Mouse (Mus musculus) midbrain, embryonic 15.5 days (tissue): Measurements from ENCODE around the gene Neil1. TPM values are rescaled to one million over a fixed set of nuclear protein-coding genes. Genes with fewer than 3 reads are reported as not detected.
A peak's percentile ranks its signal among the peaks of the same experiment; 100 is the strongest.

Source experiments
- ATAC-seq: fragments of 200-750 bp; cut with Nextera tagmentation; replicated peaks from 2 replicates; pipeline ENCODE4 v1.8.0; 2017; ENCODE audit warnings: moderate TSS enrichment
- H3K27ac ChIP-seq: fragments of 300-500 bp; sonication (generic); 2 replicates; pipeline ENCODE4 v1.5.1; 2015; ENCODE audit warnings: mild to moderate bottlenecking, inconsistent platforms
- H3K27me3 ChIP-seq: fragments of 300-500 bp; sonication (generic); replicated peaks from 2 replicates; pipeline ENCODE4 v1.6.1; 2015; ENCODE audit warnings: inconsistent platforms
- H3K36me3 ChIP-seq: fragments of 300-500 bp; sonication (generic); replicated peaks from 2 replicates; pipeline ENCODE4 v1.6.1; 2015; ENCODE audit warnings: inconsistent platforms
- H3K4me1 ChIP-seq: fragments of 300-500 bp; sonication (generic); 2 replicates; pipeline ENCODE4 v1.6.1; 2015; ENCODE audit warnings: inconsistent platforms
- H3K4me2 ChIP-seq: fragments of 300-500 bp; sonication (generic); 2 replicates; pipeline ENCODE4 v1.6.1; 2015; ENCODE audit warnings: inconsistent platforms, mild to moderate bottlenecking, moderate library complexity
- H3K4me3 ChIP-seq: fragments of 300-500 bp; sonication (generic); 2 replicates; pipeline ENCODE4 v1.5.1; 2015; ENCODE audit warnings: mild to moderate bottlenecking, inconsistent platforms
- H3K9ac ChIP-seq: fragments of 300-500 bp; sonication (generic); 2 replicates; pipeline ENCODE4 v1.6.1; 2015; ENCODE audit warnings: mild to moderate bottlenecking, inconsistent platforms
- H3K9me3 ChIP-seq: fragments of 300-500 bp; sonication (generic); 2 replicates; pipeline ENCODE4 v1.6.1; 2016; ENCODE audit warnings: inconsistent platforms
- WGBS: fragments of 180-500 bp; shearing (Covaris S2); methylation state at CpG from one replicate; pipeline ENCODE4 v1.1.7; 2015; ENCODE audit warnings: mixed read lengths; 5-methylcytosine and 5-hydroxymethylcytosine counted together
- polyA plus RNA-seq: library from polyadenylated mRNA; unstranded; fragments of >200 nt; fragmentation: Nextera tagmentation; extraction: Ambion mirVana; gene quantifications from 2 replicates; pipeline ENCODE4 v1.2.1, GENCODE M21; 2015

Gene Neil1
- polyA plus RNA-seq, result 9.9 and 10.5 TPM in 2 replicates

GRCm38 (mm10) chr9:57148144-57148878, at the start of gene Neil1:
Neil1 (minus strand) TSS chr9:57148305.
- Histone ChIP-seq H3K9me3 (no peaks in the 10 kb centered on the region), H3K27me3 (no peaks in the 10 kb centered on the region), H3K4me3 (peak within 1 kb of the TSS; percentile 53), H3K9ac (peak within 1 kb of the TSS; percentile 65), H3K27ac (peak within 1 kb of the TSS; percentile 89), H3K4me1 (peaks cover 25% of the 10 kb centered on the region), H3K36me3 (peaks cover 5% of the 10 kb centered on the region; the same call in 1 of the 2 replicates), H3K4me2 (peak within 1 kb of the TSS; percentile 83)
- WGBS, result 1% methylated on average over 27 of the region's 27 CpGs
- ATAC-seq, result peak; percentile 93

GRCm38 (mm10) chr9:57197414-57197813, 49.3 kb upstream of the Neil1 start:
- no peak overlapping the region for H3K27ac ChIP-seq
- no peaks in the 10 kb centered on the region for H3K4me1 ChIP-seq
- no peaks in the 10 kb centered on the region for H3K27me3 ChIP-seq
- H3K4me3 ChIP-seq, result no peak overlapping the region
- H3K9ac ChIP-seq, result no peak overlapping the region
- H3K9me3 ChIP-seq, result no peaks in the 10 kb centered on the region
- H3K4me2 ChIP-seq, result no peak overlapping the region
- 75% methylated on average over 8 of the region's 8 CpGs for WGBS
- ATAC-seq, result no peak
- H3K36me3 ChIP-seq, result no peaks in the 10 kb centered on the region

GRCm38 (mm10) chr9:57196708-57197107, 48.6 kb upstream of the Neil1 start:
- Histone ChIP-seq H3K4me3 (no peak overlapping the region), H3K4me1 (no peaks in the 10 kb centered on the region), H3K27ac (no peak overlapping the region), H3K9me3 (no peaks in the 10 kb centered on the region), H3K9ac (no peak overlapping the region), H3K36me3 (no peaks in the 10 kb centered on the region), H3K27me3 (no peaks in the 10 kb centered on the region), H3K4me2 (no peak overlapping the region)
- no peak for ATAC-seq
- WGBS, result 88% methylated on average over 3 of the region's 3 CpGs

- ATAC-seq, result no peak
These were observed 20.3 kb upstream of the Neil1 start for GRCm38 (mm10) chr9:57168411-57168810.

GRCm38 (mm10) chr9:57166173-57166572, 18.1 kb upstream of the Neil1 start:
- WGBS, result 92% methylated on average over 2 of the region's 2 CpGs
- Histone ChIP-seq H3K27me3 (no peaks in the 10 kb centered on the region), H3K9me3 (no peaks in the 10 kb centered on the region), H3K4me3 (no peak overlapping the region), H3K9ac (no peak overlapping the region), H3K36me3 (no peaks in the 10 kb centered on the region), H3K4me2 (no peak overlapping the region), H3K4me1 (no peaks in the 10 kb centered on the region), H3K27ac (no peak overlapping the region)
- ATAC-seq, result no peak

More at GRCm38 (mm10) chr9:57168411-57168810, 20.3 kb upstream of the Neil1 start:
- no peak overlapping the region for H3K27ac ChIP-seq
- H3K4me2 ChIP-seq, result no peak overlapping the region
- H3K4me1 ChIP-seq, result no peaks in the 10 kb centered on the region
- no peaks in the 10 kb centered on the region for H3K27me3 ChIP-seq
- H3K36me3 ChIP-seq, result no peaks in the 10 kb centered on the region
- H3K9me3 ChIP-seq, result no peaks in the 10 kb centered on the region
- no peak overlapping the region for H3K4me3 ChIP-seq
- no peak overlapping the region for H3K9ac ChIP-seq
- WGBS, result 86% methylated on average over 5 of the region's 5 CpGs

GRCm38 (mm10) chr9:57163137-57163536, 15.0 kb upstream of the Neil1 start:
- Histone ChIP-seq H3K4me2 (no peak overlapping the region), H3K9me3 (no peaks in the 10 kb centered on the region), H3K27ac (no peak overlapping the region), H3K27me3 (no peaks in the 10 kb centered on the region), H3K36me3 (no peaks in the 10 kb centered on the region), H3K4me1 (peaks cover 4% of the 10 kb centered on the region; the same call in 1 of the 2 replicates), H3K4me3 (no peak overlapping the region), H3K9ac (no peak overlapping the region)
- ATAC-seq, result no peak
- WGBS, result 41% methylated on average over 2 of the region's 2 CpGs

- H3K4me2 ChIP-seq, result no peak overlapping the region
- H3K27me3 ChIP-seq, result no peaks in the 10 kb centered on the region
- H3K4me3 ChIP-seq, result no peak overlapping the region
- H3K36me3 ChIP-seq, result no peaks in the 10 kb centered on the region
- 18% methylated on average over 3 of the region's 3 CpGs for WGBS
- no peaks in the 10 kb centered on the region for H3K9me3 ChIP-seq
- ATAC-seq, result no peak
- peaks cover 7% of the 10 kb centered on the region for H3K4me1 ChIP-seq
- no peak overlapping the region for H3K27ac ChIP-seq
- no peak overlapping the region for H3K9ac ChIP-seq
These were observed 14.4 kb upstream of the Neil1 start for GRCm38 (mm10) chr9:57162496-57162895.

GRCm38 (mm10) chr9:57158506-57158905, 10.4 kb upstream of the Neil1 start:
- Histone ChIP-seq H3K36me3 (0 out of 2 replicates have a peak, but pooled peaks cover 8% of the 10 kb centered on the region), H3K4me3 (peak overlapping the region; percentile 62), H3K4me2 (peak overlapping the region; percentile 83), H3K27me3 (no peaks in the 10 kb centered on the region), H3K9ac (peak overlapping the region; percentile 25; the same call in 1 of the 2 replicates), H3K4me1 (peaks cover 24% of the 10 kb centered on the region), H3K27ac (peak overlapping the region; percentile 77), H3K9me3 (no peaks in the 10 kb centered on the region)
- WGBS, result 36% methylated on average over 11 of the region's 11 CpGs
- peak; percentile 31 for ATAC-seq

- ATAC-seq, result peak; percentile 91
- H3K4me2 ChIP-seq, result peak within 1 kb of the TSS; percentile 83
- H3K4me1 ChIP-seq, result peaks cover 24% of the 10 kb centered on the region
- H3K4me3 ChIP-seq, result peak within 1 kb of the TSS; percentile 62
- H3K27me3 ChIP-seq, result no peaks in the 10 kb centered on the region
- H3K27ac ChIP-seq, result peak within 1 kb of the TSS; percentile 77
- WGBS, result under 1% methylated on average over 24 of the region's 24 CpGs
- H3K9me3 ChIP-seq, result no peaks in the 10 kb centered on the region
- 0 out of 2 replicates have a peak, but pooled peaks cover 8% of the 10 kb centered on the region for H3K36me3 ChIP-seq
- peak within 1 kb of the TSS; percentile 62 for H3K9ac ChIP-seq
These were observed 9.9 kb upstream of the Neil1 start, which contains the start of gene Commd4 for GRCm38 (mm10) chr9:57158013-57158470. Commd4 (minus strand) TSS chr9:57158331.

GRCm38 (mm10) chr9:57157499-57157898, 9.4 kb upstream of the Neil1 start:
- peak overlapping the region; percentile 83 for H3K4me2 ChIP-seq
- 0 out of 2 replicates have a peak, but pooled peaks cover 8% of the 10 kb centered on the region for H3K36me3 ChIP-seq
- ATAC-seq, result 0 out of 2 replicates have a peak, but pooled peaks have one; percentile 5
- H3K9ac ChIP-seq, result peak overlapping the region; percentile 62
- H3K27me3 ChIP-seq, result no peaks in the 10 kb centered on the region
- H3K4me3 ChIP-seq, result peak overlapping the region; percentile 62
- WGBS, result 29% methylated on average over 13 of the region's 13 CpGs
- H3K27ac ChIP-seq, result peak overlapping the region; percentile 77; the same call in 1 of the 2 replicates
- peaks cover 24% of the 10 kb centered on the region for H3K4me1 ChIP-seq
- H3K9me3 ChIP-seq, result no peaks in the 10 kb centered on the region

GRCm38 (mm10) chr9:57156823-57157222, 8.7 kb upstream of the Neil1 start:
- Histone ChIP-seq H3K4me2 (peak overlapping the region; percentile 83), H3K27ac (no peak overlapping the region), H3K4me1 (peaks cover 24% of the 10 kb centered on the region), H3K36me3 (0 out of 2 replicates have a peak, but pooled peaks cover 8% of the 10 kb centered on the region), H3K27me3 (no peaks in the 10 kb centered on the region), H3K4me3 (no peak overlapping the region; the same call in 1 of the 2 replicates), H3K9ac (0 out of 2 replicates have a peak overlapping the region, but pooled peaks have one; percentile 62), H3K9me3 (no peaks in the 10 kb centered on the region)
- WGBS, result 86% methylated on average over 8 of the region's 8 CpGs
- no peak for ATAC-seq

GRCm38 (mm10) chr9:57156383-57156782, 8.3 kb upstream of the Neil1 start:
- Histone ChIP-seq H3K27ac (no peak overlapping the region), H3K9ac (no peak overlapping the region), H3K4me3 (no peak overlapping the region), H3K4me2 (no peak overlapping the region; the same call in 1 of the 2 replicates), H3K27me3 (no peaks in the 10 kb centered on the region), H3K36me3 (0 out of 2 replicates have a peak, but pooled peaks cover 8% of the 10 kb centered on the region), H3K9me3 (no peaks in the 10 kb centered on the region), H3K4me1 (peaks cover 24% of the 10 kb centered on the region)
- WGBS, result 95% methylated on average over 7 of the region's 7 CpGs
- ATAC-seq, result no peak
